Mouse (Mus musculus) lung, embryonic 16.5 days (tissue): Measurements from ENCODE around the gene Mcrip1. TPM values are rescaled to one million over a fixed set of nuclear protein-coding genes. Genes with fewer than 3 reads are reported as not detected.

Experiments used
- ATAC-seq: fragments of 200-750 bp; cut with Nextera tagmentation; 2 replicates; pipeline ENCODE4 v1.8.0; 2017; ENCODE audit warnings: low read depth, mild to moderate bottlenecking, moderate library complexity
- H3K27ac ChIP-seq: fragments of 300-500 bp; sonication (generic); 2 replicates; pipeline ENCODE4 v1.5.1; 2014; ENCODE audit warnings: mild to moderate bottlenecking, control low read depth, low read length
- H3K27me3 ChIP-seq: fragments of 300-500 bp; sonication (generic); 2 replicates; pipeline ENCODE4 v1.6.1; 2014; ENCODE audit warnings: low read depth, low read length, mixed read lengths; ENCODE audit not compliant: control insufficient read depth, insufficient read depth
- H3K36me3 ChIP-seq: fragments of 300-500 bp; sonication (generic); 2 replicates; pipeline ENCODE4 v1.6.1; 2014; ENCODE audit warnings: low read length; ENCODE audit not compliant: control insufficient read depth, insufficient read depth
- H3K4me1 ChIP-seq: fragments of 300-500 bp; sonication (generic); replicated peaks from 2 replicates; pipeline ENCODE4 v1.6.1; 2014; ENCODE audit warnings: low read length, mixed read lengths; ENCODE audit not compliant: control insufficient read depth, insufficient read depth
- H3K4me2 ChIP-seq: fragments of 300-500 bp; sonication (generic); 2 replicates; pipeline ENCODE4 v1.6.1; 2014; ENCODE audit warnings: low read depth, low read length, control low read depth
- H3K4me3 ChIP-seq: fragments of 300-500 bp; sonication (generic); 2 replicates; pipeline ENCODE4 v1.5.1; 2014; ENCODE audit warnings: mild to moderate bottlenecking, low read length, control low read depth
- H3K9ac ChIP-seq: fragments of 300-500 bp; sonication (generic); 2 replicates; pipeline ENCODE4 v1.6.1; 2014; ENCODE audit warnings: low read length, control low read depth
- H3K9me3 ChIP-seq: fragments of 300-500 bp; sonication (generic); 2 replicates; pipeline ENCODE4 v1.6.1; 2016; ENCODE audit warnings: low read length; ENCODE audit not compliant: control insufficient read depth
- WGBS: fragments of 180-500 bp; shearing (Covaris S2); extraction: QIAGEN DNeasy Blood & Tissue Kit; methylation state at CpG from one replicate; pipeline ENCODE4 v1.1.7; 2014; 5-methylcytosine and 5-hydroxymethylcytosine counted together
- polyA plus RNA-seq: library from polyadenylated mRNA; unstranded; fragments of >200 nt; fragmentation: Nextera tagmentation; extraction: Ambion mirVana; gene quantifications from 2 replicates; pipeline ENCODE4 v1.2.1, GENCODE M21; 2015

Gene Mcrip1
- polyA plus RNA-seq, 1 experiment from 2014 or later, result 184 TPM

DNA sequence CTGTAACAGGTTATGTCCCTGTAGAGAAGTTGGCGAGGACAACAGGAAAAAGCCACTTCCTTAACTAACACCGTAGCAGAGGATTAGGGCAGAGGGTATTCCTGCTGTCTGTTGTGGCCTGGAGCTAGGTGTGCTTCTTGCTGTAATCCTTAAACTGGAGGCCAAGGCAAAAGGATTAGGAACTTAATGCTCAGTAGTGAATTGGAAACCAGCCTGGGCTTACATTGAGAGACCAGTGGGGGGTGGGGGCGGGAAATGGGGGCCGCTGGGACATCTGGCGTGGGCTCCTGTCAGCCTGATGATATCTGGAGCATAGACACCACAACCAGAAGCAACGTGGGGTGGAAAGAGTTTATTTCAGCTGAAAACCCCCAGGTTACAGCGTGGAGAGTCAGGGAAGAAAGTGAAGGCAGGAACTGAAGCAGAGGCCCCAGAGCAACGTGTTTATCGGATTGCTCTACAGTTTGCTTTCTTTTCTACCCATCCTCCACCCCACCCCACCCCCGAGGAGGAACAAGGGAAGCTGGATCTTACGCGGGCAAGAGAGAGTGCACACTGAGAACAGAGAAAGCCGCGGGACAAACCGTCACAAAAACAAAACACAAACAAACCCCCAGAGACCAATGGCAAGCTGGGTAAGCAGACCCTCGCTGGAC is 39.0 kb downstream of the Mcrip1 start:
- H3K27me3 ChIP-seq, result no peaks in the 10 kb centered on the region; the same call in 1 of the 2 replicates
- H3K4me1 ChIP-seq, result peaks cover 8% of the 10 kb centered on the region
- no peaks in the 10 kb centered on the region for H3K9me3 ChIP-seq
- H3K4me3 ChIP-seq, result peak overlapping the region; percentile 35
- peak overlapping the region; percentile 72 for H3K27ac ChIP-seq
- WGBS, result 7% methylated on average over 16 of the region's 16 CpGs
- no peaks in the 10 kb centered on the region for H3K36me3 ChIP-seq
- ATAC-seq, result peak; percentile 36
- H3K4me2 ChIP-seq, result peak overlapping the region; percentile 57
- H3K9ac ChIP-seq, result peak overlapping the region; percentile 69

DNA sequence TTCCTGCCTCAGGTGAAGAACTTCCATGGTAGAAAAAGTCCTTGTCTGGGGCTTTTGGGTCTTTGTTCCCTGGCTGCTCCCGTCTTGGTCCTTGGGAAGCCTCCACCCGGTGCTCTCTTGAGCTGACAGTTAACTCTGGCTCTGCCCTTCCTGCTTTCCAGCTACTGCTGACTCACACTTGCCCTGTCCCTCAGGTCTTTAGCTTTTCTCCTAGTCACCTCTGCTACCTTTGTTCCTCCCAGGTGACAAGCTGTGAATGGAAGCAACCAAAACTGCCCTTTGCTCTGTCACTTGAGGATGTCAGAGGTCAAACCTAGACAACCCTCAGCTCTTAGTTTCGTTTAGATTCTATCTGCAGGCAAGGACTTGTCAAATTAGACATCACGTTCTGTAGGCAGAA is 39.6 kb downstream of the Mcrip1 start:
- Histone ChIP-seq H3K4me3 (no peak overlapping the region; the same call in 1 of the 2 replicates), H3K4me2 (peak overlapping the region; percentile 57), H3K36me3 (no peaks in the 10 kb centered on the region), H3K27ac (peak overlapping the region; percentile 72), H3K4me1 (peaks cover 8% of the 10 kb centered on the region), H3K9me3 (no peaks in the 10 kb centered on the region), H3K9ac (peak overlapping the region; percentile 69; the same call in 1 of the 2 replicates), H3K27me3 (no peaks in the 10 kb centered on the region; the same call in 1 of the 2 replicates)
- 33% methylated on average over 4 of the region's 4 CpGs for WGBS
- ATAC-seq, result no peak

DNA sequence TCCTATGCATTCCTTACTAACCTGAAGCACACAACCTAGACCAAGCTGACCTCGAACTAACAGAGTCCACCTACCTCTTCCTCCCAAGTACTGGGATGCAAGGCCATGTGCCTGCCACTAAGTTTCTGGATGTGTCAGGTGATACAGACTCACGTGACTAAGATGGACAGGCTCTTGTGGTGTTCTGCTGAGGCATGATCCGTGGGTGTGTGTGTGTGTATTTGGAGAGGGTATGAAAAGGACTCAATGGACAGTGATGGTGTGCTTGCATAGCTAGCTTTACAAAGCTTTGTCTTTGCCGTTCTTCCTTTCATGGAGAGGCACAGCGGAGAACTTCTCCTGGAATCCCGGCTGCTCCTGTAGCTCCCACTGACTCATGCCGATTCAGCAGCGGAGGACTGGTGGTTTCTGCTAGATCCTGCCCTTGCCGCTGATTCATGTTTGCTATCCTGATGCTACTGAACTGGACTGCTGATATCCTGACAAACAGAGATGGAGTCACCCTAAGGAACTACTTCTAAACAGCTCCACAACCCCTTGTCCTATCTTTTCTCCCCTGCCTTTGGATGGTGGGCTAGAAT is 41.1 kb downstream of the Mcrip1 start:
- Histone ChIP-seq H3K27me3 (no peaks in the 10 kb centered on the region), H3K27ac (peak overlapping the region; percentile 89), H3K9me3 (no peaks in the 10 kb centered on the region), H3K9ac (no peak overlapping the region), H3K4me2 (0 out of 2 replicates have a peak overlapping the region, but pooled peaks have one; percentile 7), H3K4me3 (no peak overlapping the region), H3K36me3 (no peaks in the 10 kb centered on the region), H3K4me1 (peaks cover 8% of the 10 kb centered on the region)
- 0 out of 2 replicates have a peak, but pooled peaks have one; percentile 1 for ATAC-seq
- 71% methylated on average over 9 of the region's 9 CpGs for WGBS

DNA sequence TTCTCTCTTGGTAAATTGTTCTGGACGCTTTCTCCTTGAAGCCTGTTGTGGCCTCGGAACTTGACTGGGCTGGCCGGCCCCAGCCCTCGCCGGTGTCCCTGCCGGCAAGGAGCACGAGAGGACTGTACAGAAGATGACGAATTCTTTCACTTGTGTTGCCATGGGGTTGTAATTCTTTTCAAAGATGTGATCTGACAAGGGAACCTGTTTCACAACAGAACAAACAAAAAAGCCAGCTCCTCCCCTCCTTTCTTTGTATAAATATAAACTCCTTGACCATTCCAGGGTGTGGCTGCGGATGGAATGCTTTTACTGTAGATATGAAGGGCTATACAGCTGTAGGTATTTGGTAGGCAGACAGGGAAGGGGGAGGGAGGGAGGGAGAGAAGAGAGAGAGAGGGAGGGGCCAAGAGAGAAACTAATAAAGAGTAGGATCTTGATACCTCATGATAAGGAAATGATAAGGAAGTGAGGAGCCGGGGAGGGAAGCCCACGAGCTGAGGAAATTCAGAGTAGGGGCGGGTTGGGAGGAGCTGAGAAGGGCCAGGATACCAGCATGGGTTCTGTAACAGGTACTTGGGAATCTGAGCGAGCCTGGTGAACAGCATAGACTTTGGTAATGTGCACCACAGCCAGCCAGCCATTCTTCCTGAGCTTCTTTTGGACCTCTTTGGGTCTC is 41.8 kb downstream of the Mcrip1 start:
- Histone ChIP-seq H3K9me3 (no peaks in the 10 kb centered on the region), H3K36me3 (no peaks in the 10 kb centered on the region), H3K4me3 (no peak overlapping the region), H3K27me3 (no peaks in the 10 kb centered on the region), H3K27ac (peak overlapping the region; percentile 89), H3K4me1 (peaks cover 8% of the 10 kb centered on the region), H3K4me2 (0 out of 2 replicates have a peak overlapping the region, but pooled peaks have one; percentile 7), H3K9ac (0 out of 2 replicates have a peak overlapping the region, but pooled peaks have one; percentile 12)
- peak; percentile 88 for ATAC-seq
- WGBS, result 44% methylated on average over 13 of the region's 13 CpGs

DNA sequence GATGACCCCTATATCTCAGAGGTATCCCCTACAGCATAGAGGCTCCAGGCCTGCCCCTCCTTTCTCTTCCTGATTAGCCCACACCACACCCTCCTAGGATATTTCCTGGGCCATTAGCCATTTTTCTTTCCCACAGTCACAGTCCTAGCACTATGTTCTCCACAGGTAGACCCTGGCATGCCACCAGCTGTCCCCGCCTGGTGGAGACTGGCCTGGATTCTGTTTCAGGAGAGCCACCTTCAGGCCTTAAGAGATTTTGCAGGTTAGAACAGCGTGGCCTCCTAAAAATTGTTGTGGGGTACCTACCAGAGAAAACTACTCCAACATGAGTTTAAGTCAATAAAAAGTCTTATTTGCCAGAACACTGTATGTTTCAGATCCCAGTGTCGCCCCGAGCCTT is 42.6 kb downstream of the Mcrip1 start:
- Histone ChIP-seq H3K27ac (peak overlapping the region; percentile 89), H3K4me2 (no peak overlapping the region), H3K4me3 (no peak overlapping the region), H3K27me3 (no peaks in the 10 kb centered on the region), H3K36me3 (no peaks in the 10 kb centered on the region), H3K9me3 (no peaks in the 10 kb centered on the region), H3K4me1 (peaks cover 8% of the 10 kb centered on the region), H3K9ac (no peak overlapping the region)
- peak; percentile 62 for ATAC-seq
- 56% methylated on average over 4 of the region's 4 CpGs for WGBS

DNA sequence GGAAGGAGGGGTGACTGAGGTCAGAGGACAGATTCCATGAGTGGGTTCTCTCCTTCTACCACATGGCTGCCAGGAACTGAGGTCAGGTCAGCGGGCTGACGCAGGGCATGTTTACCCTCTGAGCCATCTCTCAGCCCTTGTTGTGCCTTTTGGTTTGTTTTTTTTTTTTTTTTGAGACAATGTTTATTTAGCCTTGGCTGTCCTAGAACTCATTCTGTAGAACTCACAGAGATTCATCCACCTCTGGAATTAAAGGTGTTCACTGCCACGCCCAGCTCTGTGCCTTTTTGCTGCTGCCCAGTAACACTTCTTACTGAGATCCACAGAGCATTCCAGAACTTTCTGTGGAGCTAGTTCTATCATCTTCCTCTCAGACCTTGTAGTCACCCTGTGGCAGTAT is 43.9 kb downstream of the Mcrip1 start:
- H3K36me3 ChIP-seq, result no peaks in the 10 kb centered on the region
- WGBS, result 74% methylated on average over 3 of the region's 3 CpGs
- peaks cover 8% of the 10 kb centered on the region for H3K4me1 ChIP-seq
- H3K4me2 ChIP-seq, result no peak overlapping the region
- ATAC-seq, result no peak
- H3K27me3 ChIP-seq, result no peaks in the 10 kb centered on the region
- H3K27ac ChIP-seq, result no peak overlapping the region
- no peaks in the 10 kb centered on the region for H3K9me3 ChIP-seq
- H3K9ac ChIP-seq, result no peak overlapping the region
- H3K4me3 ChIP-seq, result no peak overlapping the region

DNA sequence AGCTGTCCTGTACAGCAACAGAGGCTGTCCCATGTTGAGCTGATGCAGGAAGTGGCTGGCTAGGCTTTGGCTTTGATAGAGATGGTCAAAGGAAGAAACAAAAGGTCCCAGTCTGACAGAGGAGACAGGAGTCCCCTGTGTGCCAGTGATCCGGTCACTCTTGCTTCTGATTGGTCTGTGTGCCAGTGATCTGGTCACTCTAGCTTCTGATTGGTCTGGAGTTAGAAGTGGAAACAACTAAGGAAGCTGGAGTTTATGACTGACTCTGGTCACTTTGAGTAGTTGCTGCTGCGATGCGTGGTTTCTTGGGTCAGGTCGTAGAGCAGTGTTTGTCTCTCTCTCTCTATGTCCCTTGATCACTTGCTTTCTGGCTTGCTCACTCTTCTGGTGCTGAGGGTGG is 47.8 kb downstream of the Mcrip1 start:
- Histone ChIP-seq H3K9ac (no peak overlapping the region), H3K36me3 (peaks cover 9% of the 10 kb centered on the region), H3K4me2 (no peak overlapping the region), H3K27me3 (no peaks in the 10 kb centered on the region), H3K27ac (no peak overlapping the region), H3K4me1 (peaks cover 2% of the 10 kb centered on the region; the same call in 1 of the 2 replicates), H3K4me3 (no peak overlapping the region), H3K9me3 (no peaks in the 10 kb centered on the region)
- 71% methylated on average over 4 of the region's 4 CpGs for whole genome bisulfite sequencing
- no peak for ATAC-seq

DNA sequence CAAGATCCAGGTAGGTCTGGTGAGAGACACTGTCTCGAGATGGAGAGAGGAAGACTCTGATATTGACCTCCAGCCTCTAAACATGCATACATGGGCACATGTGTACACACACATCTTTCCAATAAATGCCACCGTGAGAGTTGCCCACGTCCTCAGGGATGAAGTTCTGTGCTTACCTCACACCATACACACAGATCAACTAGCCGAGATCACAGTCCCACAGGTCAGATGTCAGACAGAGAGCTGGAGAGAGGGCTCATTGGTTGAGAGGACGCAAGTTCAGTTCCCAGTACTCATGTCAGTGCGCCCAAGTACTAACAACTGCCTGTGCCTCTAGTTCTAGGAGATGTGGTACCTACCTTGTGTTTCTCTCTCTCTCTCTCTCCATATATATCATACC is 48.5 kb downstream of the Mcrip1 start:
- Histone ChIP-seq H3K27me3 (no peaks in the 10 kb centered on the region), H3K36me3 (peaks cover 15% of the 10 kb centered on the region), H3K9ac (no peak overlapping the region), H3K4me3 (no peak overlapping the region), H3K27ac (no peak overlapping the region), H3K4me1 (peaks cover 2% of the 10 kb centered on the region; the same call in 1 of the 2 replicates), H3K9me3 (no peaks in the 10 kb centered on the region), H3K4me2 (no peak overlapping the region)
- WGBS, result 50% methylated on average over 6 of the region's 6 CpGs
- no peak for ATAC-seq

DNA sequence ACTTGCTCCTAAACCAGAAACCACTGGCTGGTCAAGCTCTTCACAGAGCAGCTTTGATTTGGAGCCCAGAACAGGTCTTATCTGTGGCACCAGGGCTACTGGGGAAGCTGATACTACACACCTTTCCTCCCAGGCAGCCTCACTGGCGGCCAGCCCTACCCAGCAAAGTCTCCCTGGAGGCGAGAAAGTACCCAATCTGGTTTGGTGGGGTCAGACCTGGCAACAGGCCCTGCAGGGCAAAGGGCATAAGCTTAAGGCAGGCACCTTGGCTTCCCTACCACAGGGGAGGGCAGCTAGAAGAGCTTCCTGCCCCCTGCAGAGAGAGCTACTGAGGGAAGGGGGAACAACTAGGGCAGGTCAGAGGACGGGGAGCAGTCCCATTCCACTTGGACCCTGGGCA is 49.2 kb downstream of the Mcrip1 start:
- H3K4me3 ChIP-seq, result no peak overlapping the region
- H3K27ac ChIP-seq, result peak overlapping the region; percentile 43
- peaks cover 21% of the 10 kb centered on the region for H3K36me3 ChIP-seq
- WGBS, result 7% methylated on average over 3 of the region's 3 CpGs
- peak; percentile 75 for ATAC-seq
- no peaks in the 10 kb centered on the region for H3K27me3 ChIP-seq
- no peaks in the 10 kb centered on the region for H3K9me3 ChIP-seq
- H3K4me1 ChIP-seq, result peaks cover 2% of the 10 kb centered on the region; the same call in 1 of the 2 replicates
- no peak overlapping the region for H3K4me2 ChIP-seq
- H3K9ac ChIP-seq, result no peak overlapping the region
